Mouse (Mus musculus) layer of hippocampus, adult 11-12 months (tissue): ENCODE data around the gene Plpp7.
A peak's percentile ranks its signal among the peaks of the same experiment; 100 is the strongest.

Experiments
- DNase-seq: peaks from one replicate; pipeline ENCODE4 v3.0.0; 2022; ENCODE audit warnings: low spot score

The Plpp7 gene

GRCm38 (mm10) chr2:32095351-32096121, at the start of gene Plpp7:
Gene Plpp7, plus strand, starts transcription at chr2:32095528.
- peak; percentile 85 for DNase-seq

- no peak for DNase-seq
Observed at GRCm38 (mm10) chr2:32046009-32046408, 49.3 kb upstream of the Plpp7 start.

GRCm38 (mm10) chr2:32047323-32047722, 48.0 kb upstream of the Plpp7 start:
- DNase-seq, result no peak

GRCm38 (mm10) chr2:32051791-32052190, 43.5 kb upstream of the Plpp7 start:
- DNase-seq, result no peak

- no peak for DNase-seq
Observed at GRCm38 (mm10) chr2:32052418-32052817, 42.9 kb upstream of the Plpp7 start.

- no peak for DNase-seq
Observed at GRCm38 (mm10) chr2:32055357-32055965, 39.9 kb upstream of the Plpp7 start.

- DNase-seq, result no peak
Observed at GRCm38 (mm10) chr2:32056524-32056923, 38.8 kb upstream of the Plpp7 start.

- no peak for DNase-seq
Observed at GRCm38 (mm10) chr2:32057360-32057759, 38.0 kb upstream of the Plpp7 start.

- no peak for DNase-seq
Observed at GRCm38 (mm10) chr2:32057794-32058193, 37.5 kb upstream of the Plpp7 start.

GRCm38 (mm10) chr2:32058241-32058640, 37.1 kb upstream of the Plpp7 start:
- no peak for DNase-seq

GRCm38 (mm10) chr2:32058716-32059115, 36.6 kb upstream of the Plpp7 start:
- no peak for DNase-seq

- no peak for DNase-seq
Observed at GRCm38 (mm10) chr2:32059613-32060012, 35.7 kb upstream of the Plpp7 start.

- no peak for DNase-seq
Observed at GRCm38 (mm10) chr2:32060228-32060805, 35.0 kb upstream of the Plpp7 start.

GRCm38 (mm10) chr2:32061189-32061588, 34.1 kb upstream of the Plpp7 start:
- DNase-seq, result no peak

- DNase-seq, result no peak
Observed at GRCm38 (mm10) chr2:32061722-32062505, 33.4 kb upstream of the Plpp7 start.

GRCm38 (mm10) chr2:32062626-32063410, 32.5 kb upstream of the Plpp7 start:
- DNase-seq, result no peak

- DNase-seq, result no peak
Observed at GRCm38 (mm10) chr2:32063451-32064151, 31.7 kb upstream of the Plpp7 start.

GRCm38 (mm10) chr2:32064913-32065312, 30.4 kb upstream of the Plpp7 start:
- DNase-seq, result no peak

GRCm38 (mm10) chr2:32065371-32065791, 29.9 kb upstream of the Plpp7 start:
- DNase-seq, result no peak

GRCm38 (mm10) chr2:32066005-32066404, 29.3 kb upstream of the Plpp7 start:
- DNase-seq, result no peak
